Mouse (Mus musculus) sigmoid colon, adult 10 weeks (tissue): ENCODE results near the gene Gm7173. TPM values are rescaled to one million over a fixed set of nuclear protein-coding genes. Genes with fewer than 3 reads are reported as not detected.

ENCODE experiments used
- polyA plus RNA-seq: library from polyadenylated mRNA; stranded (reverse); fragments of 350-450 nt; fragmentation: Illumina TruSeq; extraction: RNeasy Lipid Tissue Mini Kit (QIAGEN cat#74804); gene quantifications from one replicate; pipeline ENCODE4 v1.2.3, GENCODE M21; 2014; ENCODE audit warnings: low read depth, low replicate concordance

The Gm7173 gene
- 4.9 TPM for polyA plus RNA-seq

GRCm38 (mm10) chrX:79516977-79517645 is at the start of gene Gm7173:
Gene Gm7173, minus strand, starts transcription at chrX:79517285.

Other genes with a start within 250 kb of the Gm7173 start
- not detected for gene Mageb16, start 154.2 kb upstream of the Gm7173 start, polyA plus RNA-seq